Mouse (Mus musculus): ENCODE data around the gene Inpp5k. TPM values are rescaled to one million over a fixed set of nuclear protein-coding genes. Genes with fewer than 3 reads are reported as not detected.

The Inpp5k gene
- polyA plus RNA-seq, 1 experiment from 2014 or later = 17.6 TPM

Other genes starting within 250 kb of the Inpp5k start
- gene Serpinf1, start 208.3 kb upstream of the Inpp5k start, polyA plus RNA-seq (2016; fragmentation: Nextera tagmentation; extraction: Ambion mirVana) = 214 and 217 TPM in 2 replicates
- gene Serpinf2, start 191.4 kb upstream of the Inpp5k start, polyA plus RNA-seq (2016; fragmentation: Nextera tagmentation; extraction: Ambion mirVana) = 0.36 TPM in 1 of 2 replicates, not detected in the other
- 5.6 and 6.6 TPM in 2 replicates for gene Wdr81, start 176.3 kb upstream of the Inpp5k start, polyA plus RNA-seq (2016; fragmentation: Nextera tagmentation; extraction: Ambion mirVana)
- 9.2 and 9.8 TPM in 2 replicates for gene Tlcd2, start 169.3 kb upstream of the Inpp5k start, polyA plus RNA-seq (2016; fragmentation: Nextera tagmentation; extraction: Ambion mirVana)
- gene Prpf8, start 144.2 kb upstream of the Inpp5k start, polyA plus RNA-seq (2016; fragmentation: Nextera tagmentation; extraction: Ambion mirVana) = 81.7 and 82.6 TPM in 2 replicates
- gene Rilp, start 120.9 kb upstream of the Inpp5k start, polyA plus RNA-seq (2016; fragmentation: Nextera tagmentation; extraction: Ambion mirVana) = 0.25 and 0.46 TPM in 2 replicates
- gene Scarf1, start 117.4 kb upstream of the Inpp5k start, polyA plus RNA-seq (2016; fragmentation: Nextera tagmentation; extraction: Ambion mirVana) = 7.0 and 7.1 TPM in 2 replicates
- 3.4 and 4.9 TPM in 2 replicates for gene Slc43a2, start 99.3 kb upstream of the Inpp5k start, polyA plus RNA-seq (2016; fragmentation: Nextera tagmentation; extraction: Ambion mirVana)
- gene Pitpna, start 42.9 kb upstream of the Inpp5k start, polyA plus RNA-seq (2016; fragmentation: Nextera tagmentation; extraction: Ambion mirVana) = 60.9 and 68.8 TPM in 2 replicates
- 19.7 and 20.2 TPM in 2 replicates for gene Myo1c, start 19.5 kb downstream of the Inpp5k start, polyA plus RNA-seq (2016; fragmentation: Nextera tagmentation; extraction: Ambion mirVana)
- 105 and 123 TPM in 2 replicates for gene Crk, start 48.3 kb downstream of the Inpp5k start, polyA plus RNA-seq (2016; fragmentation: Nextera tagmentation; extraction: Ambion mirVana)
- gene Ywhae, start 101.9 kb downstream of the Inpp5k start, polyA plus RNA-seq (2016; fragmentation: Nextera tagmentation; extraction: Ambion mirVana) = 1,115 and 1,137 TPM in 2 replicates
- gene Doc2b, start 165.1 kb downstream of the Inpp5k start, polyA plus RNA-seq (2016; fragmentation: Nextera tagmentation; extraction: Ambion mirVana) = 0.06 and 0.20 TPM in 2 replicates

Data from limb, embryonic 10.5 days (tissue).